Mouse (Mus musculus): ENCODE results near the gene Kcnab1. TPM values are rescaled to one million over a fixed set of nuclear protein-coding genes. Genes with fewer than 3 reads are reported as not detected.

Gene Kcnab1
- polyA plus RNA-seq, 1 experiment = 0.35 TPM

- DNase-seq (ENCODE audit: low read depth, low spot score) = no peak
- 71% methylated on average over 4 of the region's 4 CpGs for WGBS
These were observed 296.6 kb downstream of the Kcnab1 start for GRCm38 (mm10) chr3:65405781-65406180.

- no peak for DNase-seq (ENCODE audit: low read depth, low spot score)
These were observed 298.7 kb downstream of the Kcnab1 start for GRCm38 (mm10) chr3:65407891-65408290.

DNA sequence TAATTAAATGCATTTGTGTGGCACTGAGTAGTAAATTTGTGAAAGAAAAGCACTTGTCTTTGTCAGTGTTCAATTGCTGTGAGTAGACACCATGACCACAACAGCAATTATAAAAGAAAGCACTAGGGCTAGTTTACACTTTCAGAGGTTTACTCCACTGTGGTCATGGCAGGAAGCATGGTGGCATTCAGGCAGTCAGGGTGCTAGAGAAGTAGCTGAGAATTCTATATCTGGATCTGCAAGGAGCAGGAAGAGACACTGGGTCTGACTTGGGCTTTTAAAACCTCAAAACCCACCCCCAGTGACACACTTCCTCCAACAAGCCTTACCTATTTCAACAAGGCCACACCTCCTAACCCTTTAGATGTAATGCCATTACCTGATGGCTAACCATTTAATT lies 307.4 kb downstream of the Kcnab1 start:
- DNase-seq (ENCODE audit: low read depth, low spot score) = no peak

- DNase-seq (ENCODE audit: low read depth, low spot score) = no peak
- WGBS = 59% methylated on average over 5 of the region's 5 CpGs
These were observed 308.9 kb downstream of the Kcnab1 start for GRCm38 (mm10) chr3:65417913-65418594.

DNA sequence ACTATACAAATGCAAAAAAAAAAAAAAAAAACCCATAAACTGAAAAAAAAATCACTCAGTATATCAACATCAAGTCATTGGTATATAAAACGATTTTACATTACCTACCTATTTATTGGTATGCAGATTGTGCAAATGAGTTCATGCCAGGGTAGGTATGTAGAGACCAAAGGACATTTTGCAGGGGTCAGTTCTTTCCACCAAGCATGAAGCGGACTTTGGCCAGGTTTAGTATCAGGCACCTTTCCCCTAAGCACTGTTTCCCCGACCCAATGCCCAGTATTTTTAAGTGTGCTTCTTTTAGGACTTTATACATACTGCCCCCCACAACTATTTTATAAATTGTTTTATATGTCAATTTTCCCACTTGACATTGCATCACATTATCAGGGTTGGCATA lies 310.5 kb downstream of the Kcnab1 start:
- 74% methylated on average over 3 of the region's 3 CpGs for WGBS
- DNase-seq (ENCODE audit: low read depth, low spot score) = no peak
